9 mouse cellular contexts compared by ENCODE assay signal in the genomic region with DNA sequence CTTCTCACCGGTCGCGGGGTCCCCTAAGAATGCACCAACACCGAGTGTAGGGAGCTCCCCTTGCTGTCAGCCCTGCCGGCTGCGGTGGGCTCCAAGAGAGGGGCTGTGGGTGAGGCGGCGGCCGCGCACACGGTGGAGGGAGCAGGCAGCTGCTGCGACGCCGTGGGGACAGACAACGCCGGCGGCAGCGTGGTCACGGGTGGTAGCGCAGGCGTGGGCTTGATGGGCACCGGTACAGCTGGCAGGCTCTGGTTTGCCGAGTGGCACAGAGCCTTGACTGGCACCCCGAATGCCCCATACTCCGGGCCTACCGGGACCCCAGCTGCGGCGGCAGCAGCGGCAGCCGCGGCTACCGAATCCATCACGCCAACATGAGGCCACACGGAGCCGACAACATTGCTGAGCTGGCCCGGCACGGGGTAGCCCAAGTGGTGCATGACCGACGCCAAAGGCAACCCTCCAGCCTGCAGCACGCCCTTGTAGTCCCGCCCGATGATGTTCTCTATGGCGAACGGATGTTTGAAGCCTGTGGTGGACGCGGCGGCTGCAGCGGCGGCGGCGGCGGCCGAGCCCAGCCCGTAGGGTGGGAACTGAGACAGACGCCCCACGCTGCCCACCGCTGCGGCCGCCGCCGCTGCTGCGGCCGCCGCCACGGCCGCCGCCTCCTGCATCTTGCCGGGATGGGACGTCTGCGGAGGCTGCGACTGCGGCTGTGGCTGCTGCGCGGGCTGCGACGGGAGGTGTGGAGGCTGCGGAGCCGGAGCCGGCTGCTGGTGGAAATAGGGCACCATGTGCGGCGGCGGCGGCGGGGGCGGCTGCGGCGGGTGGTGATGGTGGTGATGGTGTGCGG. TPM values are rescaled to one million over a fixed set of nuclear protein-coding genes. Genes with fewer than 3 reads are reported as not detected.
DNase-seq lines count a peak whose midpoint lies in the region; ATAC-seq and TF ChIP-seq lines count a peak whose summit lies in the region.
"Had no signal": no experiment of that assay in that cellular context is flagged by ENCODE, and none has a peak within 500 bp of the region (broad histone marks: within the 10 kb centered on the region; RNA-seq: fewer than 3 reads in every experiment).

No protein-coding gene starts in this region.

- peak overlapping the region; percentile 82 for H3K4me2 ChIP-seq in forebrain, embryonic 13.5 days
- peak overlapping the region; percentile 87 for H3K4me2 ChIP-seq in intestine, embryonic 15.5 days (replicated peaks)
- H3K4me2 ChIP-seq in midbrain, embryonic 13.5 days (replicated peaks): peak overlapping the region; percentile 86

- no peaks in the 10 kb centered on the region for H3K9me3 ChIP-seq in forebrain, embryonic 13.5 days (replicated peaks)
- no peaks in the 10 kb centered on the region for H3K9me3 ChIP-seq in intestine, embryonic 15.5 days
- no peaks in the 10 kb centered on the region for H3K9me3 ChIP-seq in midbrain, embryonic 13.5 days

- peaks cover 100% of the 10 kb centered on the region for H3K27me3 ChIP-seq in forebrain, embryonic 13.5 days
- H3K27me3 ChIP-seq in intestine, embryonic 15.5 days (replicated peaks): peaks cover 96% of the 10 kb centered on the region
- peaks cover 99% of the 10 kb centered on the region for H3K27me3 ChIP-seq in midbrain, embryonic 13.5 days

- H3K4me3 ChIP-seq in lung, adult 2 months (replicated peaks; ENCODE audit: extremely low read depth, low read depth, low read length): peak overlapping the region; percentile 18
- peak overlapping the region; percentile 50 for H3K4me3 ChIP-seq in forebrain, embryonic 13.5 days
- peak overlapping the region; percentile 40 for H3K4me3 ChIP-seq in intestine, embryonic 15.5 days (replicated peaks)
- peak overlapping the region; percentile 52 for H3K4me3 ChIP-seq in midbrain, embryonic 13.5 days (replicated peaks)

- peaks cover 9% of the 10 kb centered on the region for H3K4me1 ChIP-seq in lung, adult 2 months (ENCODE audit: control insufficient read depth, insufficient read depth, low read length)
- H3K4me1 ChIP-seq in forebrain, embryonic 13.5 days: peaks cover 74% of the 10 kb centered on the region
- peaks cover 32% of the 10 kb centered on the region for H3K4me1 ChIP-seq in intestine, embryonic 15.5 days (replicated peaks)
- H3K4me1 ChIP-seq in midbrain, embryonic 13.5 days (replicated peaks): peaks cover 62% of the 10 kb centered on the region

- peak; percentile 17 for DNase-seq in lung, adult 2 months
- no peak for DNase-seq in lung, postnatal 10 days
- DNase-seq in adrenal gland, postnatal 25 days: peak; percentile 12
- DNase-seq in yolk sac, embryonic 10.5 days (ENCODE audit: low spot score): peak; percentile 24
- no peak for DNase-seq in urinary bladder, postnatal 36 days (ENCODE audit: low spot score in 2 of 2)

- ATAC-seq in forebrain, embryonic 13.5 days: peak; percentile 44
- ATAC-seq in intestine, embryonic 15.5 days: peak; percentile 71
- peak; percentile 70 for ATAC-seq in midbrain, embryonic 13.5 days

- WGBS in lung, adult 2 months: 1% methylated on average over 86 of the region's 88 CpGs
- under 1% methylated on average over 75 of the region's 88 CpGs for WGBS in forebrain, embryonic 13.5 days
- under 1% methylated on average over 72 of the region's 88 CpGs for WGBS in intestine, embryonic 15.5 days
- WGBS in midbrain, embryonic 13.5 days: under 1% methylated on average over 73 of the region's 88 CpGs

- no peaks in the 10 kb centered on the region for H3K36me3 ChIP-seq in forebrain, embryonic 13.5 days (ENCODE audit: poor library complexity, severe bottlenecking)
- no peaks in the 10 kb centered on the region for H3K36me3 ChIP-seq in intestine, embryonic 15.5 days
- H3K36me3 ChIP-seq in midbrain, embryonic 13.5 days: no peaks in the 10 kb centered on the region

- TF ChIP-seq POLR2A in lung, adult 2 months (IDR thresholded peaks at IDR 0.05; ENCODE audit: borderline replicate concordance, extremely low read depth, low read depth, low read length): no peak

- peak overlapping the region; percentile 54 for H3K9ac ChIP-seq in forebrain, embryonic 13.5 days
- H3K9ac ChIP-seq in intestine, embryonic 15.5 days: no peak overlapping the region
- H3K9ac ChIP-seq in midbrain, embryonic 13.5 days (replicated peaks): peak overlapping the region; percentile 62

- H3K27ac ChIP-seq in forebrain, embryonic 13.5 days: no peak overlapping the region
- no peak overlapping the region for H3K27ac ChIP-seq in intestine, embryonic 15.5 days
- no peak overlapping the region for H3K27ac ChIP-seq in midbrain, embryonic 13.5 days
- H3K27ac ChIP-seq: macrophage had no signal

- no peak for TF ChIP-seq CTCF in lung, adult 2 months (IDR thresholded peaks at IDR 0.05; ENCODE audit: insufficient read depth, low read length)

RNA-seq across cellular contexts. Expression of gene Foxb2, which starts 1.0 kb away (rescaled TPM):
- not detected in 2 replicates for polyA plus RNA-seq in lung, adult 2 months (2012; rRNA removed)
- total RNA-seq in adrenal gland, postnatal 25 days (2021): not detected in 2 replicates
- polyA plus RNA-seq in forebrain, embryonic 13.5 days (2015; fragmentation: Nextera tagmentation; extraction: Ambion mirVana): 0.14 and 0.39 TPM in 2 replicates
- not detected in 2 replicates for polyA plus RNA-seq in intestine, embryonic 15.5 days (2015; fragmentation: Nextera tagmentation; extraction: Ambion mirVana)
- polyA plus RNA-seq in midbrain, embryonic 13.5 days (2015; fragmentation: Nextera tagmentation; extraction: Ambion mirVana): 0.31 and 0.84 TPM in 2 replicates

Comparison
In these comparisons a context has a peak if more than half of its experiments do, and no peak if none do; other contexts are left out.
1. DNase-seq: peak in lung, adult 2 months (single experiment), adrenal gland, postnatal 25 days (single experiment) and yolk sac, embryonic 10.5 days (single experiment); none in lung, postnatal 10 days (single experiment) and urinary bladder, postnatal 36 days (0 of 2).
2. Peak in every context shown above with its lines, with median percentiles within 50 percentile points of each other: H3K4me3 ChIP-seq, ATAC-seq and H3K4me2 ChIP-seq.